Mouse (Mus musculus) mature B cell (primary cell): Measurements from ENCODE around the gene Snn.

Source experiments
- in situ Hi-C: fragments of 300-500 bp; cut with MboI; formaldehyde crosslinking; loops from 2 replicates; pipeline ENCODE4 v1.14.3; 2019

Gene Snn

DNA sequence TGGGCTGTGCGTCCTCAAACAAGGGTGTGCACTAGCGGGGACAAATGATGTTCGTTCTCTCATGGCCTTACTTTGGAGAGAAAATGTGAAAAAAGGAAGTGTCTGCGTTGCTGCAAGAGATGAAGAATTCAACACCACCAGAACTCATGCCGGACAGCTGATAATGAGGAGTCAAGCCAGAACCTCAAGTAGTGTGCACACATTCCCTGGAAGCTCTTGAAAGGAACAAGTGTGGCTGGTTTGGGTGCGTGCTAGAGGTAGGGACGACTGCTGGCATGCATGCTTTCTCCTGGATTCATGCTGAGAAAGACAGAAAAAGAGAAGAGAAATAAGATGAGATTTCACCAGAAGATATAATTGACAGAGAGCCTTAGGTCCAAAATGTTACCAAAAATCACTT is 13.6 kb upstream of the Snn start:
- in situ Hi-C loops: no loop called here

DNA sequence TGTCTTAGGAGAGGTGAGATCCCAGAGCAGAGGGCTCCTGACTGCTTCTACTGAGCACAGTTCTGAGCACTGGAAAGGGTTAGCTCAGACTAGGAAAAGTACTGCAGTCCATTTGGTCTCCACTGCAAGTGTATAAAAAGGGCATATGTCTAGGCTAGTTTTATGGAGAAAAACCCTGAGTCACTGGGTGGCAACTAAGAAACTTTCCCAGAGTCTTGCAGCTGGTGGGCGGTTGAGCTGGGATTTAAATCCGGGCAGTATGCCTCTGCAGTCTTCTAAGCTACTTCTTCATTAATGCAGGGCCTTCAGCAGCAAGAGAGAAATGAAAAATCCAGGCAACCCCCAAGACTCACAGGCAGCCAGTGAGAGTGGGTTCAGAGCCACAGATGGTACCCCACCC is 10.5 kb upstream of the Snn start:
- in situ Hi-C loops: no loop called here

DNA sequence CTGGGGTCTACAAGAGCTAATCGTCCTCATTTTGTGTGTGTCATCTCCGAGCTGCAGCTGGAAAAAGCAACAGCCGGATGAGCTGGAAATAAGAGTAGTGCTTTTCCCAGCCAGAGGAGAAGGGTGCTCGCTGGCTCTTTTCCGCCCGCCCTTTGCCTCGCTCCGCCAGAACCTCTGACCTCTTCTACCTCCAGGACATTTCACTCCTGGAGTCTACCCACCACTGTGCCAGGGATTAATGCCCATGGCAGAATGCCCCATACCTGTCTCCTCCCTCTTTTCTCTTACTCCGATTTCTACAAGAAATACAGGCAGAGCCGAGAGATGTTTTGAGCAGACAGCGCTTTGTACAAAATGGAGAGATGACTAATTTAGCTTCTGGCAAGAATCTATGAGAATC is 9.6 kb upstream of the Snn start:
- in situ Hi-C loops: no loop called here

DNA sequence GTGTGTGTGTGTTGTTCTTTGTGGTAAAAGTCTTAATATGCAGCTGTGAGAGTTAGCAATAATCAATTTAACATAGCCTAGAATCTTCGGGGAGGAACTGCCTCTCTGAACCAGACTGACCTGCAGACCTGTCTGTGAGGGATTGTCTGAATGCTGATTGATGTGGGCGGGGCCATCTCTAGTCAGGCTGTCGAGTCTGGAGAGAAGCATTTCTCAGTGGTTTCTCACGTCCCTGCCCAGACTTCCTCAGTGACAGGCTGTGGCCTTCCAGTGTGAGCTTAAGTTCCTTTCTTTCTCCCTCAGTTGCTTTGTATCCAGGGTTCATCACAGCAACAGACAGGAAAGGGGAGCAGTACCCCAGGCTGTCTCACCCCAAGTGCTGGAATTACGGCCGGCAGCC is 6.3 kb upstream of the Snn start:
- in situ Hi-C loops: no loop called here

DNA sequence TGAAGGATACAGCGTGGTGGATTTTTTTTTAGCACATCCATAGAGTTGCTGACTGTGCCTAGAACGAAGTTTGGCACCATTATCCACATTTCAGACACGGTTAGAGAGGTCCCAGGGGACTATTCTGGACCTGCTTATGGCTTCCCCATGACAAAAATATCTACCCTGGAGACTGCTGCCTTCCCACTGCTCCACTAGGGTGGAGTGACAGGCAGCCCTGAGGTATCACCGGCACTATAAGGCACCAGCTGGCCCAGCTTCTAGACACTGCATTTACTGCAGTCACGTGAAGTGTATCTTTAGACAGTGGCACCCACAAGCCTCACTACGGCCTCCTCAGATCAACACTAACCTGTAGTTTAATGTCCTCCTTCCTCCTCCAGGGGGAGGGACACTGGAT is 5.9 kb upstream of the Snn start:
- in situ Hi-C loops: no loop called here

DNA sequence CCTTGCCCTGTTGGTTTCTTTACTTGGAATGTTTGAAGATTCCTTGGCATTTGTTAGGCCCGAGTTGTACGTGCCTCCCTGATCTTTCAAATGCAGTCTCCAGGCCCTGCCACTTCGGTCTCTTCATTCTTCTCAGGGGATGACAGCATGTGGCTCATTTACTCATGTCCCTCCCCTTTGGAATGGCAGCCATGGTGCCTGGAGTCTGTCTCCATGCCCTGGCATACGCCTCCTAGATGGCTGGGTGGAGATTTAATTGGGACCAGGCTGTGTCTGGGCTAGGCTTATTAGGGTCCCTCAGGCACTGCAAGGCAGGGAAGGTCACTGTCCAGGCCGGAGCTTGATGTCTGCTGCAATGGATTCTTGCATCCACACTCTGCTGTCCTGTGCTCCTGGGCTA is 4.8 kb upstream of the Snn start:
- in situ Hi-C loops: no loop called here

DNA sequence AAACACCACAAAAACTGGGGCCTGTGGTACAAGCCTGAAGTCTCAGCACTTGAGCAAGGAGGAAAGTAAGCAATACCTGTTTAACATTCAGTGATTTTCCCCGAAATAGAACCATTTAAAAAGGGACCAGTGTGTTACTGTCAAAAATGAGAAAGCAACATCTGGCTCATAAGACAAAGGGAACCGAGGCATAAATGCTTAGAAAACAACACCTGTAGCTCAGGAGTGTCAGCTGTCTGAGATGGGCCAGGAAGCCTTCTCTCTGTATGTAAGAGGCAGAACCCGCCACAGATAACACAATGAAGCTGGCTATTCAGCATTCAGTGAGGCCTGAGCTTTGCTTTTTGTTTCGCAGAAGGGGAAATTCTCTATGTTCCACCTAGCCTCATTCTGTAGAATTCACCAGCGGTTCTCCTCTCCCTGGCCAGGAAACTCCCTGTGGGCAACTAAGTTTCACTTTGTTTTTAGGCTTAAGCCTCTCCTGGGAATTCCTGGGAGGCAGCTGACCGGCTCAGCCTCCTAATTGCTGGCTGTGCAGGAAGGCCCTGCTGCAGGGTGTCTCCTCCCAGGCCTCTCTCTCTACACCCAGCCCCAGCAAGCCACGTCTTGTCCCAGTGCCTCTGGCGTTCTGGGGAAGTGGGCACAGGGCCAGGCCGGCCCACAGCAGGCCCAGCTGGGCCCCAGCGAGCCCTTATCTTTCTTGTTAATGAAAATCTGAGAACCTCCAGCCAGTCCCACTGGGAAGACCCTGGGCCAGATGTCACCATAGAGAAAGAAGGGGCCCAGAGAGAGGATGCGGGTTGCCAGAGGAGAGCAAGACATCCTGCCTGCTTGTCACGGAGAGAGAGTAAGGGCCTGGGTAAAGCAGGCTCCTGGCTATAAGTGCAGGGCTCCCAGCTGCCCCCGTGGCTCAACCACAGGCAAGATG is 2.3 kb downstream of the Snn start:
- in situ Hi-C loops: no loop called here

DNA sequence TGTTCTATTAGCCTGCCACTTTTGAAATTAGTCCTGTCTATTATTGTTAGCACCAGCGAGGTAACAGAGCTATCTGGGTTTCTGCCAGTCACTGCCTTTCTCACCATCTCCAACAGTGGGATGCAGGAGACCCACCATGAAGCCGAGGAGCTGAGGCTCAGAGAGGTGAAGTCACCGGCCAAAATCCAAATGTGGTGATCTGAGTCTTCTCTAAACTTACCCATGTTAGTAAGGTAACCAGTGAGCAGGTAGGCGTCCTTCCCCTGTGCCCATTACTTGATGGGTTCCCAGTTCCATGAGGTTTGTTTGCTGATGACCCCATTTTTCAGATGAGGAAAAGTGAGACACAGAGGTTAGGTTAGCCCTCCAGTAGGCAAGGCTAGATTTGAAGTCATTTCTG is 3.6 kb downstream of the Snn start:
- in situ Hi-C loops: no loop called here

DNA sequence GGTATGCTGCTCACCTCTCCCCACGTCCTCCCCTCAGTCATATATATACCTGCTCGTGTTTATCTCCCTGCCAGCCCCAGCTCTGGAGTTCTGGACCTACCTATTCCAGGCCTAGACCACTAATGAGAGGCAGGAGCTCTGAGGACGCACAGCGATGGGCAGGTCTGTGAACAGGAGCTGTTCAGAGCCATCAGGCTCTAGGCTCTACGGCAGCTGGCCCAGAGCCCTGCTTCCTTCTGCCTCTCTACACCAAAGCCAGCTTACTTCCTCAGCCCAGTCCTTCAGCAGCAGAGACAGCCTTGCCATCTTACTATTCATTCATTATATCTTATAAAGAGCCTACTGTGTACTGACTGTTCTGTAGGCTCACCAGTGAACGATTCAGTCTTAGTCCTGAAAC is 4.0 kb downstream of the Snn start:
- in situ Hi-C loops: no loop called here

DNA sequence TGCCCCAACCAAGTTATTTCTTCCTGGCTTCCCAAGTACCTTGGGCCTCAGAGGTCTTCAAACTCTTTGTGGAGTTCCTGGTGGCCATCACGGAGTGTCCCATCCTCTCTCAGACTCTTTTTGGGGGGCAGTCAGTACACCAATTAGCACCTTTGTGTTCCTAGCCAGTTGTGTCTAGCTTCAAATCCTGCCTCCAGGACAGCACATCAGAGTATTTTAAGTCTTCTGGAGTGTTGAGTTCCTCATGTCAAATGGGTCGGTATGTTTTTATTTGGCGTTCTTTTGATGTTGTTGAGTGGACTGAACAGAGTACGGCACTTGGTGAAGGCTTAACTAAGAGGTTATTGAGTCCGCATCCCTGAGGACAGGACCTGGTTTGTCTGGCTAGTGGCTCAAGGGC is 4.7 kb downstream of the Snn start:
- in situ Hi-C loops: no loop called here

DNA sequence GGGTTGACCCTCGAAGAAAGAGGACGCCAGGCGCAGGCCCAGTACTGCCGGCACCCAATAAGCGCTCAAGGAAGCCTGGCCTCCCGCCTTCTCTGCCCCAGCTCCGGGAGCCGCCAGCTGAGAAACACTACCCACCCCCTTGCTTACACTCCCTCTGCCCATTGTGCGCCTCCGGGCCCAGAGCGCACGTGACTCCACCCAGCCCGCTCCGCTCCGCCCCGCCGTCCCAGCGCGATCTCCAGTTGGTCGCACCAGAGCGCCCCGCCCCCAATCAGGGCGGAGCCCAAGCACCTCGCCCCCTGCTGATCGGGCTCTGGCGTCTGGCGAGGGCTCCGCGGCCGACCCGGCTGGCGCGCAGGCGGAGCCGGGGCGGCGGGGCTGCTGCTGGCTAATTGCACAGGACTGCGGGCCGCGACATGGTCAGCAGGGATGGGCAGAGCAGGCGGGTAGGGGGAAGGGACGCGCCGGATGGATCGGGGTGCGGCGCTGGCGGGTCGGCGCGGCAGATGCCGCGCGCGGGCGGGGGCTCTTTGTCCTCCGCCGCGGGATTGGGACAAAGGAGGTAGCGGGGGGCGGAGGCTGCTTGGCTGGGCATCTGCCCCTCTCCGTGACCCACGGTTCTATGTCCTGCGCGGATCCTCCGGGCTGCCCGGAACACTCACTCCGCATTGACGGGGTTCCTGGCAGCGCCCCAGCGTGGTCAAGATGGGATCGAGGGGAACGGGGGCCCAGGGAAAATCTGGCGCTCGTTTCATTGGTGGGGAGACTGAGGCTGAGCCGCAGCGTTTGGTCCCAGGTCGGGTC is 5.5 kb downstream of the Snn start, which contains the start of gene Litaf:
TSS of gene Litaf (minus strand) at position 129 of the 804 bp plus-strand sequence.
- in situ Hi-C loops: no loop called here

DNA sequence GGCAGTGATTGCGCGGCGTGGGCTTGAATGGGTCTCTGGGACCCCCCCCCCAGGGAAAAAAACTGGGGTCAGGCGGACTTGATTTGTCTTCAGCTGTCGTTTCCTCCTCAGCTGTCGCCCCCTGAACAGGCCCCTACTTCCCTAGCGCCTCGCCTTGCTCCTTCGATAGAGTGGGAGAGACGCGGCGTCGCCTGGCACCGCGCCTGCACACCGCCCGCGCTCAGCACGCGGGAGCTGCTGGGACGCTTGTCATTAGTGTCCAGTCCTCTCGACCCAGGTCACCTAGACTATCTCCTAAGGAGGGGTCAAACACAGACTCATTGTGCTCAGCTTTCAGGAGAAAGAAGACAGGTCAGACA is 6.1 kb downstream of the Snn start:
- in situ Hi-C loops: no loop called here

DNA sequence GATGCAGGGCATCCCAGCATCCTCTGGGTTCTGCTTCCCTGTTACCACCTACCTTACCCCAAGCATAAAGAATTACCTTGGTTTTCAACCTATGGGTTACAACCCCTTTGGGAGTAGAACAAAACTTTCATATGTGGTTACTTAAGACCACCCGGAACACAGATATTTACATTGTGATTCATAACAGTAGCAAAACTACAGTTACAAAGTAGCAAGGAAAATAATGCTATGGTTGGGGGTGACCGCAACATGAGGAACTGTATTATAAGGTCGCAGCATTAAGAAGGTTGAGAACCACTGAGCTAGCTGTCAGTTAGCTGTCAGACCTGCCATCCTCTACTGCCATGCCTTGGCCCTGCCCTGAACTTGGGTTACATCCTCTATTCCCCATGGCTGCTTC is 7.9 kb downstream of the Snn start:
- in situ Hi-C loops: no loop called here

DNA sequence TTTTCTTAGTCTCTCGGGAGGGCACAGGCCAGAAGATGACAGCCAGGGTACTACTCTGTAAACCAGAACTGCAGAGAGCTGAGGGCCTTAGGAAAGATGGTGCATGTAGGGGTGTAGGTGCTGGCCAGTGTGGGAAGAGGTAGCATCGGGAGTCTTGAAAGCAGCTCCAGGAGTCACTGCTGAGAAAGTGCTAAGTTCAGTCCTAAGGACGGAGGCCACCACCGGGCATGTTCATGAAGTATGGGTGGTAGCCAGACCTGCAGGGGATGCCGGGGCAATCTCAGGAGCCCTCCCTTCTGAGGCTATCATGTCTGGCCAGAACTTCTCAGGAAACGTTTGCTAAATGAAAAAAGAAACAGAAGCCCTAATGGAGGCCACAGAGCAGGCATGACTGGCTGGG is 8.5 kb downstream of the Snn start:
- in situ Hi-C loops: no loop called here

DNA sequence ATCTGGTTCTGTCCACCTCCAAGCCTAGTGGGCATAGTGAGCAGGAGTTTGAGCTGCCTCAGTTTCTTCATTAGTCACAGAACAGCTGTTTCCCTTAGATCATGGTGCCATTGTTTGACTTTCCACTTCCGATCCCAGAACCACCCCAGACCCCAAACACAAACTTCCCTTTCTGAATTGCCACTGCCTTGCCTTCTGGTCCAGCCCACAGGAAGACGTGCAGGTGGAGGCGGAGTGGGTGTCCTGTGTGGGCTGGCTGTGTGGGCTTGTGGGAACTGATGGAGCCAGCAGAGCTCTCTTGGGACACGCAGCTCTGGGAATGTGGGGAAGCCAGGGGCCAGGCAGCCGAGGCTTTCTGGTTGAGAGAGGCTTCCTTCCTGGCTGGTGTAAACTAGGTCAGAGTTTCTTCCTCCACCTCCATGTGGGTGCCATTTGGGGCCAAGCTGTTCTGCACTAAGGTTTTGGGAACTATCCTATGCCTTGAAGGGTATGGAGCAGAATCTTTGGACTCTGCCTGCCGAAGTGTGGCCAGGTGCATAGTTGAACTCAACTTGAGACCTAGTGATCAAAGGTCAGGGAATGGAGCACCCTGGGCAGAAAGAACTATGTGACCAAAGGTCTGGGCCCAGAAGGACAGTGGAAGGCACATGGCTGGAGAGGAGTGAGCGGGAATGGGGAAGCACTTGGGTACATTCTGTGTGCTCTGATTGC is 9.1 kb downstream of the Snn start:
- in situ Hi-C loops: no loop called here

DNA sequence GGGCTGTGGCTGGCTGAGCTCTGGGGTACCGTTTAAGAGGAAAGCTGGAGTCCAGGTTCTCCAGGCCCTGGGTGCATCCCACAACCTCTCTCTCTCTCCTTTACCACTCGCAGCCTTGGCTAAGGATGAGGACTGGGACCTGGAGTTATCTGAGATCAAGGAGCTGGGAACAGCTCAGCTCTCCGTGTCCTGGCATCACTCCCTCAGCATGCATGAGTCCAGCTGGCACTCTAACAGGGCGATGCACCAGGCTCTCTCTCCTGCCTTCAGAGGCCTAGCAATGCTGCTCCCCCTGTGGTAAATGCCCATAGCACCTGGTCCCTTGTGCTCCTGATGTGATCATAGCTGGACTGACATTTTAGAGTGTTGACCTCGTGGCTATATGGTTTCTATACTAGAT is 10.4 kb downstream of the Snn start:
- in situ Hi-C loops: no loop called here

DNA sequence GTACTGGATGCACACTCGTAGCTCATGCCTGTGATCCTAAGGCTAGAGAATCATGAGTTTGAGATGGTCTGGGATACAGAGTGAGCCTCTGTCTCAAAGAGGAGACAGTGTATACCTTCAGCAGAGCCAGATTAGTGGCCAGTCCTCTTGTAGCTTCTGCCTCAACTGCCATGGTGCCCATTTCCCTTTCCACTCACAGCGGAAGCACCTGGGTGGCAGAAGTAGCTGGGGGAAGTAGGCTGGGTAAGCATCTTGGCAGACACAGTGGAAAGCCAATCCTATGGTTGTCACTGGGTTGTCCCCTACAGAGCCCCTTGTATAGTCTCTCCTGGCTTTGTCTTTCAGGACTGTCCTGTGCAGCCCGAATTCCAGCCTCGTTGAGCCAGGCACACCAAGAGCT is 11.1 kb downstream of the Snn start:
- in situ Hi-C loops: no loop called here

DNA sequence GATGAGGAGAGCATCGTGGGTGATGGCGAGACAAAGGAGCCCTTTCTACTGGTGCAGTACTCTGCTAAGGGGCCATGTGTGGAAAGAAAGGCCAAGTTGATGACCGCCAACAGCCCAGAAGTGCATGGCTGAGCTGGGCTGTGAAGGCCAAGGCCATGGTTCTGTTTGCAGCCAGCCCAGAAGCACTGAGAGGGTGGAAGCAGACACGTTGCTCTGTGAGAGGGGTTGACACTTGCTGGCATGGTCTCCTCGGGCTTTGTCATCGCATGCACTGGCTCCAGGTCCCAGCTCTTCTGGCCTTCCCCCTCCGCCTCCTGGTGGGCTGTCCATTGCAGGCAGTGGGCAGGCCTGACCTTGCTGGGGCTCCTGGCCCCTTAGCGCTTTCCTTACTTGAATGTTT is 11.7 kb downstream of the Snn start:
- in situ Hi-C loops: no loop called here

DNA sequence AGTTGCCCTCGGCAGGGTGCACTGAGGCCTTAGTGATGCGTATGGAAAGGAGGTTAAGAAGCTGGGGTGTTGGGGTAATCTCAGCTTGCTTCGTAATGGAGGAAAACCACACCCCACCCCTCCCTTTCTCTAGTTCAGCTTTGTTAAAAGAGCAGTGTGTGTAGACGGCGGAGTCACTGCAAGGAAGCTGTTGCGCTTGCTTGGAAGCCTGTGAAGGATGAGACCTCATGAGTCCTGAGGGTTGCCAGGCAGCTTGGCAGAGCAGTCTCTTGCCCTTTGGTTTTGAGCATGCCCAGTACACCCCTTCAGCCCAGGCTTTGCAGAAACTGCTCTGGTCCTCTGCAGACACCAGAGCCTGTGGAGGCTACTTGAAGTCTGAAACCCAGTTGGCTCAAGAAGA is 12.3 kb downstream of the Snn start:
- in situ Hi-C loops: no loop called here

DNA sequence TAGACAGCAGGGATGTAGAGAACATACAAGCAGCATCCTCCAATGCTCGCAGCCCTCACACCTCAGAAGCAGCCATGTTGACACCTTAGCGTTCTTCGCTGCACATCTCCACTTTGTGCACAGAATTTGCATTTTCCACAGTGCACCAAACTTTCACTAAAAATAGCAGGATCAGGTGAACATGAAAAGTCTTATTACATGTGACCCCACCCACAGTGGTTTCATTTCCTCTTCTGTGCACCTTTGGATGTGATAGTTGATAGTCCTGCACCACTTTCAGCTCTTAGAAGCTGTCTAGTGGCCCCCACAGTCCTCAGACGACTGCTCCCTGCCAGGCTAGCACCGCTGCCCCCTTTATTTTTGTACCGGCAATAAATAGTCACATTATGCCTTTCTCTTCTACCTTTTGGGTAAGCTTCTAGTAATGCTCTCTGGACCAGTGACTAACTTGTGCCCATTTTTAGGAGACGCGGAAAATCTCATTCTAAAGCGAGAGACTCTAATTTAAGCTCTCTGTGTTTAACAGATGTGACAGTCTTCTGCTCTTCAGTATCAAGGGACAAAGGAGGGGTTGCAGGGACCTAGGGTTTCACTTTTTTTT is 17.0 kb downstream of the Snn start:
- in situ Hi-C loops: no loop called here

DNA sequence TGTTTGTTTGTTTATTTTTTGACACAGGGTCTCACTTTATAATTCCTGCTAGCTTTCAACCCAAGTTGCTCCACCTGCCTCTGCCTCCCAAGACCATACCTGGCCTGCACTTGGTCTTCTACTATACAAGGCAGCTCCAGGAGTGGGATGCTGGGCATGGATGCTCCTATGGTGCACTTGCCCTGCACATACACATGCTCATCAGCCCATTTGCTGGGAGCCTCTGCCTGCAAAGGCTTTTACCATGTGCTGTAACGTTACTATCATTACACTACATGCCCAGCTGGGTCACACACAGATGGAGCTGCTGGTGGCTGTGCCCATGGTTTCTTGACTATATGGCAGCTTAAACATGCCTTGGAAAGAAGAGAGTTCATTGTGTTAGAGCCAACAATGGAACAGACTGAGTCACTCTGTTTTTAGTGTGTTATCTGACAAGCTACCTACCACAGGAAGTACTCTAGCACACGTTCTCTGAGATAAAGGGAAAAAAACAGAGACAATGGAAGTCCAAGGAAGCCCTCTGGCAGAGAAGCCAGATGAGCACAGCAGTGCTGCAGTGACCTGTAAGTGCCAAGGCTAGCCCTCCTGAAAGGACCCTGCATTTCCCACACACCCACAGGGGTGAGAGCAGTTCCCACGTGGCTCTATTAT is 17.6 kb downstream of the Snn start:
- in situ Hi-C loops: no loop called here

DNA sequence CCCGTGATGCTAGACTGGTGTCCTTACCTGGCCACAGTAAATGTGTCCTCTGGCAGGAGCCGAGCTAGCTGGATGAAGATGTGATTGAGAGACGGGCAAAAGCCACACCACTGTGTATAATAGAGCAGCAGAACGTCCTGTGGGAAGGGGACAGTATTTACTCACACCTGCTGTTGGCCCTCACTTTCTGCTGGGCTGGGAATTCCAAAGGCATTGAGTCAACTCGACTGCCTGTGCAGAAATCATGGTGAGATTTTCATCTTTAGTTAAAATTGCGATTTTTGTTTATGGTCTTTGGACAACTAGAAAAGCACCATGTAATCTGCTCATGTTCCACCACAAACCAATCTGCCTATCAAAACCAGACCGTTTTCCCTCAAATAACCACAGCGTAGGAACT is 23.4 kb downstream of the Snn start:
- in situ Hi-C loops: no loop called here
